Mouse (Mus musculus): ENCODE results near the gene Gfer.

- TF ChIP-seq CTCF (conservative IDR thresholded peaks at IDR 0.05; ENCODE audit: insufficient read depth, insufficient read length, low read depth, low read length) = no peak
- TF ChIP-seq POLR2A (IDR thresholded peaks at IDR 0.05; ENCODE audit: low read depth, low read length) = no peak
Observed at GRCm38 (mm10) chr17:24654969-24655368, 41.0 kb downstream of the Gfer start.
